Mouse (Mus musculus) kidney, postnatal 14 days (tissue): ENCODE measurements around the gene Alcam.

ENCODE experiments used
- DNase-seq: peaks from one replicate; pipeline ENCODE4 v3.0.0; 2022; ENCODE audit warnings: mixed read lengths

Alcam gene

GRCm38 (mm10) chr16:52439600-52439999, 14.3 kb downstream of the Alcam start:
- no peak for DNase-seq

GRCm38 (mm10) chr16:52439007-52439406, 14.9 kb downstream of the Alcam start:
- DNase-seq, result no peak

- DNase-seq, result no peak
Measured at GRCm38 (mm10) chr16:52438216-52438904, 15.5 kb downstream of the Alcam start.

- no peak for DNase-seq
Measured at GRCm38 (mm10) chr16:52433189-52433588, 20.7 kb downstream of the Alcam start.

- no peak for DNase-seq
Measured at GRCm38 (mm10) chr16:52432072-52432471, 21.8 kb downstream of the Alcam start.

GRCm38 (mm10) chr16:52431590-52431989, 22.3 kb downstream of the Alcam start:
- DNase-seq, result no peak

- no peak for DNase-seq
Measured at GRCm38 (mm10) chr16:52430073-52430472, 23.8 kb downstream of the Alcam start.

- DNase-seq, result no peak
Measured at GRCm38 (mm10) chr16:52429661-52430060, 24.2 kb downstream of the Alcam start.

- DNase-seq, result no peak
Measured at GRCm38 (mm10) chr16:52428505-52428904, 25.4 kb downstream of the Alcam start.

GRCm38 (mm10) chr16:52418568-52419158, 35.2 kb downstream of the Alcam start:
- DNase-seq, result no peak

- no peak for DNase-seq
Measured at GRCm38 (mm10) chr16:52417982-52418381, 35.9 kb downstream of the Alcam start.

GRCm38 (mm10) chr16:52417146-52417545, 36.7 kb downstream of the Alcam start:
- no peak for DNase-seq

- no peak for DNase-seq
Measured at GRCm38 (mm10) chr16:52413714-52414113, 40.2 kb downstream of the Alcam start.

GRCm38 (mm10) chr16:52406072-52406471, 47.8 kb downstream of the Alcam start:
- no peak for DNase-seq

- DNase-seq, result no peak
Measured at GRCm38 (mm10) chr16:52405272-52405671, 48.6 kb downstream of the Alcam start.

GRCm38 (mm10) chr16:52399112-52399511, 54.8 kb downstream of the Alcam start:
- DNase-seq, result no peak

- no peak for DNase-seq
Measured at GRCm38 (mm10) chr16:52386781-52387300, 67.0 kb downstream of the Alcam start.

GRCm38 (mm10) chr16:52383456-52384185, 70.3 kb downstream of the Alcam start:
- DNase-seq, result no peak

- DNase-seq, result peak; percentile 4
Measured at GRCm38 (mm10) chr16:52378811-52379597, 74.9 kb downstream of the Alcam start.

- DNase-seq, result no peak
Measured at GRCm38 (mm10) chr16:52376827-52377226, 77.0 kb downstream of the Alcam start.

- DNase-seq, result no peak
Measured at GRCm38 (mm10) chr16:52371956-52372355, 81.9 kb downstream of the Alcam start.

GRCm38 (mm10) chr16:52368521-52368920, 85.4 kb downstream of the Alcam start:
- DNase-seq, result no peak

GRCm38 (mm10) chr16:52366915-52367314, 87.0 kb downstream of the Alcam start:
- DNase-seq, result no peak
